Mouse (Mus musculus) cerebellum, adult 2 months (tissue): ENCODE data around the gene Uso1. TPM values are rescaled to one million over a fixed set of nuclear protein-coding genes. Genes with fewer than 3 reads are reported as not detected.

Source experiments
- DNase-seq, 2 experiments: peaks; one replicate each; pipeline ENCODE4 v3.0.0; 2021
- H3K27ac ChIP-seq: fragments of 200-500 bp; 2 replicates; pipeline ENCODE4 v1.5.1; 2012; ENCODE audit warnings: low read length, control low read depth, inconsistent platforms; ENCODE audit not compliant: insufficient read depth
- H3K27me3 ChIP-seq: fragments of 200-500 bp; 2 replicates; pipeline ENCODE4 v1.6.1; 2012; ENCODE audit warnings: inconsistent platforms, mild to moderate bottlenecking, low read length, moderate library complexity; ENCODE audit not compliant: control insufficient read depth, insufficient read depth
- H3K4me1 ChIP-seq: fragments of 200-500 bp; 2 replicates; pipeline ENCODE4 v1.6.1; 2011; ENCODE audit warnings: low read length; ENCODE audit not compliant: control insufficient read depth, insufficient read depth
- H3K4me3 ChIP-seq: fragments of 200-500 bp; replicated peaks from 2 replicates; pipeline ENCODE3; 2011; ENCODE audit warnings: mild to moderate bottlenecking, low read depth, low read length, control low read depth; ENCODE audit not compliant: insufficient read depth
- CTCF ChIP-seq: fragments of 200-500 bp; IDR thresholded peaks from 2 replicates; pipeline ENCODE4 v1.5.1; 2011; ENCODE audit warnings: low read depth, mild to moderate bottlenecking, control low read depth, low read length, moderate library complexity, borderline replicate concordance; ENCODE audit not compliant: insufficient read depth
- POLR2A ChIP-seq: fragments of 200-500 bp; IDR thresholded peaks from 2 replicates; pipeline ENCODE4 v1.6.1; 2011; ENCODE audit warnings: low read length, control low read depth, borderline replicate concordance; ENCODE audit not compliant: insufficient read depth
- WGBS: fragments of 180-500 bp; shearing (Covaris S2); methylation state at CpG from one replicate; pipeline ENCODE4 v1.1.7; 2018; 5-methylcytosine and 5-hydroxymethylcytosine counted together
- polyA plus RNA-seq: library from polyadenylated mRNA; depleted of rRNA; stranded (reverse); fragments of >200 nt; gene quantifications from 2 replicates; pipeline ENCODE4 v1.2.3, GENCODE M21; 2012; rRNA removed

Gene Uso1
- polyA plus RNA-seq: 55.2 and 59.3 TPM in 2 replicates

DNA sequence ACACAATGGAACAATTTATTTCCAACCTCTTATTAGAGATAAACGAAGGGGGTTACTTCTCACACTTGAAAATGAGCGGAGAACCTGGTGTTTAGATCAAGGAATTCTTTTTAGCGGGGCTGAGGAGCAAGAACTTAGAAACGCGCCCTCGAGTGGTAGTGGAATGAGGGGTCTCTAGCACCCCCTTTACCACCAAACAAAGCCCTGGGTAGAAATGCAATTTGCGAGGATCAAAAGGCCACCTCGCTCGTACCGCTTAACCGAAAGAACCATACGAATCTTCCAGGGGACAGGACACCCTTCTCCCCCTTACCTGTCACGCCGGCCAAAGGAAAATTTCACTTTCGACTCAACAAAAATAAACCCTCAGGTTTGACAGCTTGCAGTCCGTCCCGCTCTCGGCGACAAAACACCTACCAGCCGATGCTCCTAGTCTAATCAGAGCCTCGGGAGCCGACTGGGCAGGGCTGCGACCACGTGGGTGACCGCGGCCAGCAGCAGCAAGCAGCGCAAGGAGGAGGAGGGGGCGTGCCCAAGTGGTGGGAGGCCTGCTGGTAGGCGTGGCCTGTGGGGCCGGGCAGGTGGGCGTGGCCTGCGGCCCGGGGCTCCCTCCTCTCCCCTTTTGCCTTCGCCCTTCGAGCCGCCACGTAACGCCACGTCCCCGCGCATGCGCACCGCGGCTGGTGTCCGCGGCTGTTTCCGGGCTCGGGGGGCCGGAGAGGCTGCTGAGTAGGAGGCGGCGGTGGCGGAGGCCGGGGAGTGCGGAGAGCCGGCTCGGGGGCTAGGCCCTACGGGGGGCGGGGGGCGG lies at the start of gene Uso1:
Gene Uso1, plus strand, starts transcription at position 700 of the 808 bp plus-strand sequence.
- H3K27ac ChIP-seq: 0 out of 2 replicates have a peak within 1 kb of the TSS, but pooled peaks have one; percentile 18
- DNase-seq: peak; percentile 98 to 99
- H3K27me3 ChIP-seq: no peaks in the 10 kb centered on the region
- H3K4me1 ChIP-seq: peaks cover 8% of the 10 kb centered on the region; the same call in 1 of the 2 replicates
- TF ChIP-seq POLR2A (peak; percentile 65), CTCF (no peak)
- H3K4me3 ChIP-seq: peak within 1 kb of the TSS; percentile 86
- WGBS: 1% methylated on average over 58 of the region's 59 CpGs

GRCm38 (mm10) chr5:92093263-92094061 lies 44.3 kb upstream of the Uso1 start:
- Histone ChIP-seq H3K27ac (no peak overlapping the region), H3K4me3 (no peak overlapping the region), H3K27me3 (no peaks in the 10 kb centered on the region), H3K4me1 (no peaks in the 10 kb centered on the region)
- TF ChIP-seq CTCF (no peak), POLR2A (no peak)
- WGBS: 45% methylated on average over 15 of the region's 15 CpGs
- no peak for DNase-seq

GRCm38 (mm10) chr5:92094062-92094415 lies 43.7 kb upstream of the Uso1 start:
- H3K4me1 ChIP-seq: no peaks in the 10 kb centered on the region
- no peak for DNase-seq
- H3K27me3 ChIP-seq: no peaks in the 10 kb centered on the region
- no peak overlapping the region for H3K27ac ChIP-seq
- WGBS: 88% methylated on average over 3 of the region's 3 CpGs
- H3K4me3 ChIP-seq: no peak overlapping the region
- TF ChIP-seq CTCF (no peak), POLR2A (no peak)

- WGBS: 57% methylated on average over 6 of the region's 6 CpGs
- no peak for DNase-seq
- no peaks in the 10 kb centered on the region for H3K27me3 ChIP-seq
- H3K4me1 ChIP-seq: no peaks in the 10 kb centered on the region
- no peak overlapping the region for H3K4me3 ChIP-seq
- no peak for TF ChIP-seq POLR2A
- no peak for TF ChIP-seq CTCF
- H3K27ac ChIP-seq: no peak overlapping the region
Observed at GRCm38 (mm10) chr5:92096786-92097185, 41.0 kb upstream of the Uso1 start.

DNA sequence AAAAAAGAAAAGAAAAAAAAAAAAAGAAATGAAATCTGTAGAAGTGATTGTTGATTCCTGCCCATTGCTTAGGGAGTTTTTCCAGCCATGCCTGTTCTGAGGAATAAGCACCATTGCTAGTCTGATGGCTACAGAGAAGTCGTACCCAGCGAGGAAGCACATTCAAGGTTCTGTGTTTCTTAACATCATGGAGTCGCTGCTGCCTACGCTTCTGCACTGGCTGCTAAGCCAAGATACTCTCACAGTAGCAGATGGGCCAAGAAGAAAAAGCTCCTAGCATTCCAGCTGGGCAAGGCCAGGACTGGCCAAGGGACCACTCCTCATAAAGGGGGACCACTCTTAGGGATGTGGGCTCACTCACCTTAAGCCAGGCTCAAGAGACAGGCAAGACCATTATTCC lies 40.0 kb upstream of the Uso1 start:
- 64% methylated on average over 4 of the region's 4 CpGs for WGBS
- H3K4me3 ChIP-seq: no peak overlapping the region
- H3K27ac ChIP-seq: no peak overlapping the region
- no peaks in the 10 kb centered on the region for H3K27me3 ChIP-seq
- H3K4me1 ChIP-seq: no peaks in the 10 kb centered on the region
- DNase-seq: no peak
- TF ChIP-seq POLR2A (no peak), CTCF (no peak)

DNA sequence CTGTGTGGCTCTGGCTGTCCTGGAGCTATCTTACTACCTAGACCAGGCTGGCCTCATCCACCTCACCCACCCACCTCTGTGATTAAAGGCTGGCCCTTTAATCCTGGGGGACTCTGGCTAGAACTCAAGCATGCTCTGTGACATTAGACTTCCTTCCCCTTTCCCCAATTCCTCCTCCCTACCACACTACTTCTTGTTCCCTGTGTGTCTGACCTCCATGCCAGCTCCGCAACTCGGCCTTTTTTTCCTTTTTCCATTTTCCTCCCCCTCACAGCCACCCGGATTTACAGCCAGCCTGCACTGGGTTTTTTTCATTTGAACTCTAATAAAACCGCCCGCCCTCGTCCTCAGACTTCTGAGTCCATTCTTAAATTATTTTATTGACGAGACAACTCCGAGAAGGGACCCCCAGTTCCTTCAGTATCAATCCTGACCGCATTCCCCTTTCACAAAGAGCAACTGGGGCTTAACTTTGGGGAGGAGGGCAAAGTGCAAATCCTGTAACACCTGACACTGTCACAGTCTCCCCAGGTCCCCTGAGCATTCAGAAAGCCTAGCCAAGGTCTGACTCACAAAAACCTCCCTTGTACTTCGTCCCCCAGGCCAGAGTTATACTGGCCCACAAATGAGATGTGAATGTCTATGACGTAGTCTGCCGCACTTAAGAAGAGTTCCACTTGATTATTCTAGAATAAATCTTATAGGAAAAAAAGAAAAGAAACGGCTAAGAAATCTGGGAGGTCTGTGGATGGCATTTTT lies 39.2 kb upstream of the Uso1 start:
- DNase-seq: no peak
- TF ChIP-seq POLR2A (no peak), CTCF (no peak)
- Histone ChIP-seq H3K27me3 (no peaks in the 10 kb centered on the region), H3K27ac (no peak overlapping the region), H3K4me3 (no peak overlapping the region), H3K4me1 (peaks cover under 1% of the 10 kb centered on the region; the same call in 1 of the 2 replicates)
- 77% methylated on average over 13 of the region's 13 CpGs for WGBS

DNA sequence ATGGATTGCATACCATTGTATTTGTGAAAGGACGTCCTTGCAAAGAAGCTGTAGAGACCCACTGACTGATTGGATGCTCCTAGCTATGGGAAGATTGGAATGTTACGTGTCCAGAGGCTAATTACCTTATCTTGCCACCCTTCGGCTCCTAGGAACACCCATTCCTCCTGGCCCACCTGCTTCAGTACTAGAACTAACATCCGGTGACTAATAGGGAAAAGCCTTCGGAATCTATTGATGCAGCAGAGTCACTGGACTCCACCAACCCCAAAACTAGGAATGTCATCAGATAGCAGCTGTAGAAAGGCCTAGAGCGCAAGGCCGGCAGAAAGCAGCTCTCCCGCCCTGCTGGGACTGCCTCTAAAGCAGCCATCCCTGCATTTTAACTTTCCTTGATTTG lies 36.1 kb upstream of the Uso1 start:
- 94% methylated on average over 8 of the region's 8 CpGs for WGBS
- no peak for DNase-seq
- Histone ChIP-seq H3K27me3 (no peaks in the 10 kb centered on the region), H3K4me1 (peaks cover 5% of the 10 kb centered on the region; the same call in 1 of the 2 replicates), H3K4me3 (no peak overlapping the region), H3K27ac (no peak overlapping the region)
- no peak for TF ChIP-seq POLR2A
- TF ChIP-seq CTCF: no peak

DNA sequence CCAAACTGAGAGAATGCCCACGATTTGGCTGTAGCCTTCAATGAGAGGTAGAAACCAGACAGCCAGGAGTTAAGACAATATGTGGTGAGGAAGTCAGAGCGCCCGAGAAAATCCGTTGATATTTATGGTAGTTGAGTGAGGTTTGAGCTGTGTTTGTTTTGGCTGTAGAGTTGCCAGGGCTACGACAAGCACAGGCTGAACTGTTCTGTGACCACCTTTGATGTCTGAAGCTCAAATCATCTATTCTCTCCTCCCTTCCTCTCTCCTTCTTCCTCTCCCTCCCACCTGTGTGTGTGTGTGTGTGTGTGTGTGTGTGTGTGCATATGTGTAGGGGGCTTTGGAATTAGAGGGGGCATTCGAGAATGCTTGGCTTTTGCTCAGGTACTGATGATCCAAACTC lies 34.7 kb upstream of the Uso1 start:
- TF ChIP-seq CTCF: no peak
- TF ChIP-seq POLR2A: no peak
- 76% methylated on average over 6 of the region's 6 CpGs for WGBS
- no peak for DNase-seq
- H3K27me3 ChIP-seq: no peaks in the 10 kb centered on the region
- H3K4me3 ChIP-seq: no peak overlapping the region
- no peak overlapping the region for H3K27ac ChIP-seq
- peaks cover 5% of the 10 kb centered on the region; the same call in 1 of the 2 replicates for H3K4me1 ChIP-seq
